ENCODE assay signal across 15 mouse cellular contexts in the genomic region with DNA sequence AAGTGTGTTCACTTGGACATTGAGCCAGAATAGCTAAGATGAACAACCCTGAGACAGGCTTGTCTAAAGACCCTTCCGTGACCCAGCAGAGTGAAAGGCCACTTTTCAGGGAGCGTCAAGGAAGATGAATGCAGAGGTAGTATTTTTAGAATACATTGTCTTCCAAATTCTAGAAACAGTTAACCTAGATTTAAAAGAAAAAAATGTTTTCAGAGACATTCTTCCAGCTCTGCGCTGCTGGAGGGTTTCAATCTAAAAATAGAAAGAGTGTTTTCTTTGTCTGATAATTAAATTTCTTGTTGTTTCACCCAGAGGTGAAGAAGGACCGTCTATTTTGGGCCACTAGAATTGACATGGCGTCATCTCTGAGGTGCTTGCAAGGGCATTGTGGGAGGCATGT.
"Had no signal": no experiment of that assay in that cellular context is flagged by ENCODE, and none has a peak within 500 bp of the region (broad histone marks: within the 10 kb centered on the region; RNA-seq: fewer than 3 reads in every experiment).

No protein-coding gene starts in this region.

- H3K27me3 ChIP-seq: liver, embryonic 13.5 days; midbrain, embryonic 13.5 days; neural tube, embryonic 13.5 days had no signal

- H3K27ac ChIP-seq: left cerebral cortex, adult 2 months; liver, embryonic 13.5 days; midbrain, embryonic 13.5 days; neural tube, embryonic 13.5 days had no signal

- H3K4me1 ChIP-seq: liver, embryonic 13.5 days; midbrain, embryonic 13.5 days had no signal

- H3K4me2 ChIP-seq: liver, embryonic 13.5 days; midbrain, embryonic 13.5 days; neural tube, embryonic 13.5 days had no signal

- ATAC-seq: intestine, embryonic 16.5 days; midbrain, embryonic 13.5 days; midbrain, embryonic 16.5 days had no signal

- H3K9ac ChIP-seq: liver, embryonic 13.5 days; midbrain, embryonic 13.5 days; neural tube, embryonic 13.5 days had no signal

- H3K36me3 ChIP-seq: liver, embryonic 13.5 days; midbrain, embryonic 13.5 days; neural tube, embryonic 13.5 days had no signal

- H3K9me3 ChIP-seq: liver, embryonic 13.5 days; midbrain, embryonic 13.5 days; neural tube, embryonic 13.5 days had no signal

- H3K4me3 ChIP-seq: left cerebral cortex, adult 2 months; liver, embryonic 13.5 days; midbrain, embryonic 13.5 days; myocyte; neural tube, embryonic 13.5 days had no signal

- DNase-seq: kidney, adult 9 months; kidney, postnatal 25 days; layer of hippocampus, postnatal 36 days; liver, embryonic 13.5 days; lung, adult 2 months; lung, postnatal 14 days; lung, postnatal 4 days; thymus, adult 18-20 months; thymus, postnatal 36 days had no signal
